Mouse (Mus musculus): Measurements from ENCODE around the gene Satb2.

Gene Satb2

DNA sequence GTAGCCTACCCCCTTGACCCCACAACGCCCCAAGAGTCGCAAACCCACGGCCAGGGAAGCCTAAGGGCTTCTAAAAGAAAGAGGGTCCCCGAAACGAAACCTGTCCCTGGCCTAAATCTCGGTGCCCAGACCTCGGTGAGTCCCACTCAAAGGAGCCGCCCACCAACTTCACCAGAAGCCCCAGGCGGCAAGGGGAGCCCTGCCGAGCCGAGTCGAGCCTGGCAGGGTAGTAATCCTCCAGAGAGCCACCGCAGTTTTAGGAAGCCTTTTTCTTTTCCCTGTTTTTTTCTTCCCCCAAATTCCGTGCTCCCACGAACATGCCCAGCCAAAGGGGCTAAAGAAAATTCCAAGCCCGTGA is 4.9 kb downstream of the Satb2 start:
- no peak for DNase-seq (ENCODE audit: low read depth in 1 of 2, low spot score in 2 of 2)

DNA sequence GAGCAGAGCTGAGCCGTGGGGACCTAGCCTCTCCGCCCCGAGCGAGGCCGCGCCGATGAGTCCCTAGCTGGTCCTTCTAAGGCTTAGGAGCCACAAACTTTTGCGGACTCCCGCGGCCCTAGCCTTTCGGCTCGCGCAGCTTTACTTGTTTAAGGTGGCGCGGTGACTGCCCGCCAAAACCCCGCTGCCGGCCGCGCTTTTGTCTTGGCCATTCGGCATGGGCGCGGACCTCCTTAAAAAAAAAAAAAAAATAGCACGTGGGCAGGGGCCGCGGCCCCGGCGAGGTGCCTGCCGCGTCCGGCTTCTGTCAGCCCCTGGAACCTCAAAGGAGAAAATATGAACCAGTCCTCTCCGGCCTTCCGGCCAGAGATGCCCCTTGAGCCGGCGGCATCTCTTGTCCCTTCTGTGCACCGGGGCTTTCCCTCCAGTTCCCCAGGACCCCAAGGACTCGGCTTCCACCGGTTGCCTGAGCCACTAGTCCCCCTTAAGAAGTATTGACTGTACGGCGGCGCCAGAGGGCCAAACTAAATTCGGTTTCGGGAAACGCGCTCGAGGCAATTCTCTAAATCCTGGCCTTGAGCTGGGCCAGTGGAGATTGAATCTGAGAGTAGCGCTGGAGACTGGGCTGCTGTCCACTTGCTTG is 5.4 kb downstream of the Satb2 start:
- peak in 1 of 2 experiments; percentile 66 for DNase-seq (ENCODE audit: low read depth in 1 of 2, low spot score in 2 of 2)

GRCm38 (mm10) chr1:56972251-56972949 is 6.0 kb downstream of the Satb2 start:
- DNase-seq (ENCODE audit: low read depth in 1 of 2, low spot score in 2 of 2) = no peak

GRCm38 (mm10) chr1:56971942-56972250 is 6.6 kb downstream of the Satb2 start:
- DNase-seq (ENCODE audit: low read depth in 1 of 2, low spot score in 2 of 2) = no peak

- DNase-seq (ENCODE audit: low read depth in 1 of 2, low spot score in 2 of 2) = no peak
These were observed 7.0 kb downstream of the Satb2 start for GRCm38 (mm10) chr1:56971441-56971861.

- DNase-seq (ENCODE audit: low read depth in 1 of 2, low spot score in 2 of 2) = no peak
These were observed 7.7 kb downstream of the Satb2 start for GRCm38 (mm10) chr1:56970740-56971141.

- DNase-seq (ENCODE audit: low read depth in 1 of 2, low spot score in 2 of 2) = no peak
These were observed 8.8 kb downstream of the Satb2 start for GRCm38 (mm10) chr1:56969364-56970360.

GRCm38 (mm10) chr1:56965879-56966579 is 12.4 kb downstream of the Satb2 start:
- no peak for DNase-seq (ENCODE audit: low read depth in 1 of 2, low spot score in 2 of 2)

GRCm38 (mm10) chr1:56964493-56964892 is 14.0 kb downstream of the Satb2 start:
- DNase-seq (ENCODE audit: low read depth in 1 of 2, low spot score in 2 of 2) = no peak

- no peak for DNase-seq (ENCODE audit: low read depth in 1 of 2, low spot score in 2 of 2)
These were observed 15.2 kb downstream of the Satb2 start for GRCm38 (mm10) chr1:56963291-56963690.

GRCm38 (mm10) chr1:56958996-56959395 is 19.5 kb downstream of the Satb2 start:
- no peak for DNase-seq (ENCODE audit: low read depth in 1 of 2, low spot score in 2 of 2)

GRCm38 (mm10) chr1:56957942-56958341 is 20.5 kb downstream of the Satb2 start:
- DNase-seq (ENCODE audit: low read depth in 1 of 2, low spot score in 2 of 2) = no peak

DNA sequence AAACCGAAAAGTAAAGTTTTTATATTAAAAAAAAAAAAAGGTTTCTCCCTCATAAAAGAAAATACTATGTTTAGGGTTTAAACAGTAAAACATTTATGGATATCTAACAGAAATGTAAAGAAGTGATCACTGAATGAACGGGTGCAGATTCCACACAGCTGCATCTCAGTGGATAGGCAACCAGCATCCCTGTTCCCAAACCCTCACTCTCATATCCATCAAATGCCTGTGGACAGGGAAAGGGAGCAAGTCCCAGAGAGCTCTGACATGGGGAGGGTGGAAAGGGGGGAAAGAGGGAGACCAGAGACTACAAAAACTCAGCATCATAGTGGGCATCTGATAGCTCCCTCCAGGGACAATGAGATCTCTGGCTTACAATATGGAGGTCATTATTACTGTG is 21.6 kb downstream of the Satb2 start:
- no peak for DNase-seq (ENCODE audit: low read depth in 1 of 2, low spot score in 2 of 2)

GRCm38 (mm10) chr1:56955739-56956085 is 22.7 kb downstream of the Satb2 start:
- DNase-seq (ENCODE audit: low read depth in 1 of 2, low spot score in 2 of 2) = no peak

- no peak for DNase-seq (ENCODE audit: low read depth in 1 of 2, low spot score in 2 of 2)
These were observed 23.3 kb downstream of the Satb2 start for GRCm38 (mm10) chr1:56955055-56955738.

DNA sequence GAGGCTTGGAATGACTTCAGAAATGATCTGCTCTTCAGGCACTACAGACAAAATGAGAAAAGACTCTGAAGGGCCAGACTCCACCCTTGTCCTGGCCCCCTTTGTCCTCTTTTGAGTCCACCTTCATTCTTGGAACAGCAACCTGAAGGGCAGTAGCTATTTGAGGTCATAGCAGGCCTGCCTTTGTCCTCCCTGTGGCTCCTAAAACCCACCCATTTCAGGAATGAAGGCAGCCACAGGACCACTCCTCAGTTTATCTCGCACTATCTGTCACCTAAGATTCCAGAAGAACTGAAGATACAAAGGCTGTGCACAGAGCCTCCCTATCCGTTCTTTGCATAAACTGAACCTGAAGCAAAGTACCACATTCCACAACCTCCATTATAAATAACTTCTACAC is 24.9 kb downstream of the Satb2 start:
- DNase-seq (ENCODE audit: low read depth in 1 of 2, low spot score in 2 of 2) = no peak

DNA sequence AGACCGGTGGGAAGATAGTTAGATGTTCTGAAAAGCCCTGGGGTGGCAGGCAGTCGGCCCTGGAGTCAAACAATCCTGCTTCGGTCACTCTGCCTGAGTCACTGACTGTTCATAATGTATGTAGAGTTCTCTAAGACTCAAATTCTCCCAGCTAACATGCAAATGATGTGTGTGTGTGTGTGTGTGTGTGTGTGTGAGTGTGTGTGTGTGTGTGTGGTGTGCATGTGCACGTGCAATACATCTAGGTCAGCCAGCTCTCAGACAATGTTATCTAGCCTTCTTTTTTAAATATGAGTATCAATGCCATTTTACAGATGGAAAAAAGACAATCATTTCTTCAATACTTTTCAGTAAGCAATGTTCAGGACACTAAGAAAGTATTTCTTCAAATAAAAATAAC is 26.5 kb downstream of the Satb2 start:
- no peak for DNase-seq (ENCODE audit: low read depth in 1 of 2, low spot score in 2 of 2)

- DNase-seq (ENCODE audit: low read depth in 1 of 2, low spot score in 2 of 2) = no peak
These were observed 26.9 kb downstream of the Satb2 start for GRCm38 (mm10) chr1:56951525-56951924.

GRCm38 (mm10) chr1:56939432-56939831 is 39.0 kb downstream of the Satb2 start:
- DNase-seq (ENCODE audit: low read depth in 1 of 2, low spot score in 2 of 2) = no peak

DNA sequence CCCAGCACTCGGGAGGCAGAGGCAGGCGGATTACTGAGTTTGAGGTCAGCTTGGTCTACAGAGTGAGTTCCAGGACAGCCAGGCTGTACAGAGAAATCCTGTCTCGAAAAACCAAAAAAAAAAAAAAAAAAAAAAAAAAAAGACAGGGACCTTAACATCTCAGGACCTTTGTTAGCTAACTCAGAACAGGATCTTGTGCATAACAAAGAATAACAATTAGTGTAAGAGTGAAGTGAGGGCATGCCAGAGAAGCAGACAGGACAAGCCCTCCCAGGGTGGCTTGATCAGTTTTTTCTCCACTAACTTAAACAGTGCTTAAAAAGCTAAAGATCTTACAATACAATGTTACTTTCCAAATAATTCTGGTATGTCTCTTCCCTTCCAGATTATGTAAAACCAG is 40.0 kb downstream of the Satb2 start:
- DNase-seq (ENCODE audit: low read depth in 1 of 2, low spot score in 2 of 2) = no peak

DNA sequence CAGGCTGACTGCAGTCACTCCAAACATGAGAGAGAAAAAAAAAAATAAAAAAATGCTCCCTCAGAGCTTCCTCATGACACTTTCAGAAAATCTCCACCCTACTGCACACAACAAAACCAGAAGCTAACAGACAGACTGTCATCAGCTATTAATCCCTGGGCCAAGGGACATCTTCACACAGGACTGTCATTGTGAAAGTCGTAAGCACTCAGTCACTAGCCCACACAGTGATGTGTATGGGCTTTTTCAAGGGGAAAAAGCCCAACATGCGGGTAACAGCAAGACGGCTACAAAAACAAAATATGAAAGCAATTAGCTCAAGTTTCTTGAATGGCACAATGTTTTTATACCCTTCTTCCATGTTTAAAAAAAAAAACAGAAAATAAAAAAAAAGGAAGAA is 41.9 kb downstream of the Satb2 start:
- DNase-seq (ENCODE audit: low read depth in 1 of 2, low spot score in 2 of 2) = no peak

Measured in monocyte, adult 2 months (primary cell).